Mouse (Mus musculus) heart, embryonic 14.5 days (tissue): ENCODE results near the gene 4921517D22Rik. TPM values are rescaled to one million over a fixed set of nuclear protein-coding genes. Genes with fewer than 3 reads are reported as not detected.

Experiments
- ATAC-seq: fragments of 200-750 bp; cut with Nextera tagmentation; 2 replicates; pipeline ENCODE4 v1.8.0; 2017; ENCODE audit warnings: low read depth, moderate TSS enrichment; ENCODE audit not compliant: insufficient number of reproducible peaks, insufficient read depth, low FRiP score
- H3K27ac ChIP-seq, 2 experiments: fragments of 200-500 bp in 1 of 2; fragments of 300-500 bp in 1 of 2; sonication (generic) in 1 of 2; replicated peaks in 1 of 2; 2 replicates each; pipeline ENCODE4 v1.5.1; 2012 to 2014; ENCODE audit warnings: low read depth in 2 of 2, low read length in 2 of 2, control low read depth in 1 of 2, mild to moderate bottlenecking in 1 of 2, mixed read lengths in 1 of 2; ENCODE audit not compliant: control insufficient read depth in 1 of 2, insufficient read depth in 1 of 2
- H3K27me3 ChIP-seq: fragments of 300-500 bp; sonication (generic); 2 replicates; pipeline ENCODE4 v1.6.1; 2014; ENCODE audit warnings: mild to moderate bottlenecking, low read length, control low read depth; ENCODE audit not compliant: control insufficient read depth, insufficient read depth
- H3K36me3 ChIP-seq: fragments of 300-500 bp; sonication (generic); 2 replicates; pipeline ENCODE4 v1.6.1; 2014; ENCODE audit warnings: mild to moderate bottlenecking, control low read depth, low read length, mixed read lengths; ENCODE audit not compliant: control insufficient read depth, insufficient read depth
- H3K4me1 ChIP-seq, 2 experiments: fragments of 200-500 bp in 1 of 2; fragments of 300-500 bp in 1 of 2; sonication (generic) in 1 of 2; 2 replicates each; pipeline ENCODE4 v1.6.1; 2012 to 2014; ENCODE audit warnings: low read length in 2 of 2, control low read depth in 1 of 2, mixed read lengths in 1 of 2; ENCODE audit not compliant: control insufficient read depth in 2 of 2, insufficient read depth in 2 of 2
- H3K4me2 ChIP-seq: fragments of 300-500 bp; sonication (generic); 2 replicates; pipeline ENCODE4 v1.6.1; 2014; ENCODE audit warnings: mild to moderate bottlenecking, low read length
- H3K4me3 ChIP-seq, 2 experiments: fragments of 200-500 bp in 1 of 2; fragments of 300-500 bp in 1 of 2; sonication (generic) in 1 of 2; 2 replicates each; pipeline ENCODE4 v1.5.1; 2012 to 2014; ENCODE audit warnings: low read length in 2 of 2, mild to moderate bottlenecking in 2 of 2, control low read depth in 1 of 2, low read depth in 1 of 2, moderate library complexity in 1 of 2; ENCODE audit not compliant: control insufficient read depth in 1 of 2, insufficient read depth in 1 of 2
- H3K9ac ChIP-seq: fragments of 300-500 bp; sonication (generic); 2 replicates; pipeline ENCODE4 v1.6.1; 2014; ENCODE audit warnings: mild to moderate bottlenecking, low read length
- H3K9me3 ChIP-seq: fragments of 300-500 bp; sonication (generic); 2 replicates; pipeline ENCODE4 v1.6.1; 2016; ENCODE audit warnings: low read length, control low read depth; ENCODE audit not compliant: control insufficient read depth
- WGBS: fragments of 180-500 bp; shearing (Covaris S2); extraction: QIAGEN DNeasy Blood & Tissue Kit; methylation state at CpG from one replicate; pipeline ENCODE4 v1.1.7; 2014; 5-methylcytosine and 5-hydroxymethylcytosine counted together
- polyA plus RNA-seq: library from polyadenylated mRNA; unstranded; fragments of >200 nt; fragmentation: Nextera tagmentation; extraction: Ambion mirVana; gene quantifications from 2 replicates; pipeline ENCODE4 v1.2.1, GENCODE M21; 2014

Gene 4921517D22Rik
- polyA plus RNA-seq, 1 experiment from 2014 or later, result not detected

DNA sequence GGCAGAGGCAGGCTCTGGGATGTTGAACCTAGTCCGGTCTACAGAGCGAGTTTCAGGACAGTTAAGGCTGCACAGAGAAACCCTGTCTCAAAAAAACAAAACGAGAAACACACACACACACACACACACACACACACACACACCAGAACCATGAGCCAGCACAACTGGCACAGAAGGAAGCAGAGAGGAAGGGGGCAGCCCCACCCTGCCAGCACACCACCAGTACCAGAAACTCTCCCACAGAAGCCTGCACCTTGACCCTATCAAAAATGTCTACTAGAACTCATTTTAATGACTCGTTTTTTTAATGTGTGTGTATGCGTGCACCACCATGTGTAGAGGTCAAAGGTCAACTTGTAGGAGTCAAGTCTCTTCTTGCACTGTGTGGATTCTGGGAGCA lies 44.1 kb downstream of the 4921517D22Rik start:
- Histone ChIP-seq H3K4me1 (peaks cover 26 to 38% of the 10 kb centered on the region in 2 experiments), H3K27ac (no peak overlapping the region), H3K4me2 (no peak overlapping the region), H3K36me3 (peaks cover 12% of the 10 kb centered on the region), H3K9me3 (no peaks in the 10 kb centered on the region), H3K9ac (no peak overlapping the region), H3K27me3 (no peaks in the 10 kb centered on the region), H3K4me3 (no peak overlapping the region)
- no peak for ATAC-seq
- WGBS, result 85% methylated on average over 5 of the region's 5 CpGs

DNA sequence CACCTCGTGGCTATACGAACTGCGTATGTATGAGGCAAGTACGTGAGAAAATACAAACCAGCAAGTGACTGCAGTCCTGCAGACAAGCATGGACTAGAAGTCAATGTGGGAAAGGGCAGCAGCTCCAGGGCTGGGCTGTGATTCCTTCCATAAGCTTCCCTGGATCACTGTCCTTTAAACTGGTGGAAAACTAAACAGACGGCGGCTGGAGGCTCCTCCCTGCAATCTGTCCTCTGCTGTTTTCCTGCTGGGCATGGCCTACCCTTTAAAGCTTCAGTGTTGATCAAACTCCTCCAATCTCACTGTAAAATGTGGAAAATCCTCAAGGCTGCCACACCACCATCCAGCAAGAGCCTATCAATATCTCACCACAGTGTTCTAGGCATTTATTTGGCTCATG lies 45.3 kb downstream of the 4921517D22Rik start:
- Histone ChIP-seq H3K9me3 (no peaks in the 10 kb centered on the region), H3K4me1 (peaks cover 26 to 38% of the 10 kb centered on the region in 2 experiments), H3K4me3 (no peak overlapping the region), H3K9ac (no peak overlapping the region), H3K27me3 (no peaks in the 10 kb centered on the region), H3K36me3 (peaks cover 12% of the 10 kb centered on the region), H3K27ac (no peak overlapping the region), H3K4me2 (no peak overlapping the region)
- 82% methylated on average over 6 of the region's 6 CpGs for WGBS
- no peak for ATAC-seq

DNA sequence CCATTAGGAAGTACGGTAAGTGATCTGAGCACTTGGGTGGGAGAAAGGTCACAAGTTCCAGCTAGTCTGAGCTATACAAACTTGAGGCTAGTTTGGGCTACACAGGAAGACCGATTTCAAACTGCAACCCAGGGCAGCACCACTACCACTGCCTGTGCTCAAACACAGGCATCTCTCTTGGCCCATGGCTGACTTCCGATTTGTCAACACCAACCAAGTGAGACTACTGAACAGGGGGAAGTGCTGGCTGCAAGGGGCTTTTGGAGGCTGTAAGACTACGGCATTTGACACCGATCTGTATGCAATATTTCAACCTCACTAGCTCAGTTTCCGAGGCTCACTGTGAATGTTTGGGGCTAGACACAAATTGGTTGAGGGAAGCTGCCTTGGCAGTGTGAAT lies 46.4 kb downstream of the 4921517D22Rik start:
- Histone ChIP-seq H3K4me1 (peaks cover 18 to 27% of the 10 kb centered on the region in 2 experiments), H3K36me3 (peaks cover 12% of the 10 kb centered on the region), H3K9me3 (no peaks in the 10 kb centered on the region), H3K27ac (no peak overlapping the region), H3K9ac (no peak overlapping the region), H3K4me2 (no peak overlapping the region), H3K27me3 (no peaks in the 10 kb centered on the region), H3K4me3 (no peak overlapping the region)
- no peak for ATAC-seq
- 71% methylated on average over 6 of the region's 6 CpGs for WGBS

- no peak overlapping the region for H3K9ac ChIP-seq
- H3K4me1 ChIP-seq, result peaks cover 17 to 25% of the 10 kb centered on the region in 2 experiments
- H3K4me3 ChIP-seq, result no peak overlapping the region
- H3K4me2 ChIP-seq, result no peak overlapping the region
- peak overlapping the region in 1 of 2 experiments; percentile 7; a peak in 1 of 4 replicates for H3K27ac ChIP-seq
- H3K27me3 ChIP-seq, result no peaks in the 10 kb centered on the region
- H3K9me3 ChIP-seq, result no peaks in the 10 kb centered on the region
- H3K36me3 ChIP-seq, result peaks cover 14% of the 10 kb centered on the region
- ATAC-seq, result no peak
- 42% methylated on average over 11 of the region's 11 CpGs for WGBS
These were observed 47.1 kb downstream of the 4921517D22Rik start for GRCm38 (mm10) chr13:59646674-59647244.

DNA sequence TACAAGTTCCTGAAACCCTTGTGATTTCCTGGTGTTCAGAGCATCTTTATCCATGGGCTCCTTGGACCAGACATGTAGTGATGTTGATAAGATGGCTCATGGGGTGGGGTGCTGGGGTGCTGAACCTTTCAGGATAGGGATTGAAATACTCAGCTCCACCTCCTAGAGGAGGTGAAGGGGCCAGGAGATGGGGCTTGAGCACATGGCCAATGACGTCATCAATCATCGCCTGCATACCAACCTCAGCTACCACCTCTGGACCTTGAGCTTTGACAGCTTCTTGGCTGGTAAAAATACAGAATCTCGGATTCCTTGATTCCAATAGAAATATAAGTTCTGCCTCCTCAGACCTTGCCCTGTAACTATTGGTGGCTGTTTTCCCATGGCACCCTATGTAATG lies 48.4 kb downstream of the 4921517D22Rik start:
- ATAC-seq, result no peak
- Histone ChIP-seq H3K4me3 (no peak overlapping the region), H3K27ac (no peak overlapping the region), H3K4me1 (peaks cover 20 to 33% of the 10 kb centered on the region in 2 experiments), H3K4me2 (no peak overlapping the region), H3K9ac (no peak overlapping the region), H3K36me3 (peaks cover 13% of the 10 kb centered on the region), H3K27me3 (no peaks in the 10 kb centered on the region), H3K9me3 (no peaks in the 10 kb centered on the region)
- 60% methylated on average over 3 of the region's 3 CpGs for WGBS

DNA sequence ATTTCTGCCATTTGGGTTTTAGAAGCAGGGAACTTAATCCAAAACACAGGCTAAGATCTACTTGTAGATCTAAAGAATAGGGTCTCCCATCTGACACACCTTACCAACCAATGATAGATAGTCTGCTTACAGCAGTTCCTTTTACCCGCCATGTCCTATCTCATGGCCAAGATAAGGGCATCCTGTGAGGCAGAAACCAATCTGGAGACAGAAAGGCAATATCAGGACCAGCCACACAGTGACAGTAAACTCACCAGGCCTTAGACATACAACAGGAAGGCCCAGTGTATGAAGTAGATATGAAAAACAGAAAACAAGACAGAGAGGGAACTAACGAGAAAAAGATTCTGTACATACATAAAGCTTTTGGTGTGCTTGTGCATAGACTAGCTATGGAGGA lies 51.1 kb downstream of the 4921517D22Rik start:
- Histone ChIP-seq H3K27ac (no peak overlapping the region), H3K9ac (no peak overlapping the region), H3K27me3 (no peaks in the 10 kb centered on the region), H3K4me2 (no peak overlapping the region), H3K36me3 (peaks cover 14% of the 10 kb centered on the region), H3K4me3 (no peak overlapping the region), H3K4me1 (peaks cover 27 to 43% of the 10 kb centered on the region in 2 experiments), H3K9me3 (no peaks in the 10 kb centered on the region)
- no peak for ATAC-seq
- WGBS, result 56% methylated on average over 2 of the region's 2 CpGs

GRCm38 (mm10) chr13:59640178-59640440 lies 53.8 kb downstream of the 4921517D22Rik start:
- Histone ChIP-seq H3K4me1 (peaks cover 12 to 18% of the 10 kb centered on the region in 2 experiments), H3K9me3 (no peaks in the 10 kb centered on the region), H3K27ac (no peak overlapping the region), H3K4me3 (no peak overlapping the region), H3K4me2 (no peak overlapping the region), H3K36me3 (peaks cover 41% of the 10 kb centered on the region), H3K9ac (no peak overlapping the region), H3K27me3 (no peaks in the 10 kb centered on the region)
- 80% methylated on average over 6 of the region's 6 CpGs for WGBS
- no peak for ATAC-seq
